Mouse (Mus musculus): ENCODE measurements around the gene Gramd1b.

GRCm38 (mm10) chr9:40277671-40278070 is 253.5 kb downstream of the Gramd1b start:
- TF ChIP-seq CTCF (IDR thresholded peaks at IDR 0.05; ENCODE audit: low read depth, low read length) (no peak), POLR2A (IDR thresholded peaks at IDR 0.05; ENCODE audit: borderline replicate concordance, low read depth, low read length) (no peak)

Data from bone marrow macrophage, adult 2 months (primary cell).